Mouse (Mus musculus): ENCODE data around the gene Piezo1. TPM values are rescaled to one million over a fixed set of nuclear protein-coding genes. Genes with fewer than 3 reads are reported as not detected.
"Not testable (repeated sequence)": the region's sequence is repeated elsewhere in the genome, so short reads cannot be mapped to it uniquely, and the experiment has no call there.

The Piezo1 gene
- polyA plus RNA-seq, 1 experiment from 2014 or later = 8.2 TPM

- under 1% methylated on average over 39 of the region's 39 CpGs for WGBS
- H3K27ac ChIP-seq (replicated peaks) = peak within 1 kb of the TSS; percentile 86
- peak within 1 kb of the TSS; percentile 66 for H3K4me3 ChIP-seq
- DNase-seq (ENCODE audit: low spot score) = peak; percentile 91
- H3K36me3 ChIP-seq = peaks cover 37% of the 10 kb centered on the region
- H3K27me3 ChIP-seq (ENCODE audit: low read depth, poor library complexity, severe bottlenecking) = no peaks in the 10 kb centered on the region
- H3K4me1 ChIP-seq = peaks cover 71% of the 10 kb centered on the region
- no peaks in the 10 kb centered on the region for H3K9me3 ChIP-seq (replicated peaks)
These were observed 25.5 kb upstream of the Piezo1 start, which contains the start of gene Aprt for GRCm38 (mm10) chr8:122576648-122577022. Gene Aprt, minus strand, starts transcription at chr8:122576909.

- peak overlapping the region; percentile 66 for H3K4me3 ChIP-seq
- peak; percentile 35 for DNase-seq (ENCODE audit: low spot score)
- no peaks in the 10 kb centered on the region for H3K9me3 ChIP-seq (replicated peaks)
- 19% methylated on average over 21 of the region's 21 CpGs for WGBS
- peaks cover 44% of the 10 kb centered on the region for H3K36me3 ChIP-seq
- no peaks in the 10 kb centered on the region for H3K27me3 ChIP-seq (ENCODE audit: low read depth, poor library complexity, severe bottlenecking)
- H3K4me1 ChIP-seq = peaks cover 77% of the 10 kb centered on the region
- H3K27ac ChIP-seq (replicated peaks) = peak overlapping the region; percentile 86
These were observed 24.9 kb upstream of the Piezo1 start for GRCm38 (mm10) chr8:122575735-122576647.

- peaks cover 51% of the 10 kb centered on the region for H3K36me3 ChIP-seq
- DNase-seq (ENCODE audit: low spot score) = no peak
- H3K27me3 ChIP-seq (ENCODE audit: low read depth, poor library complexity, severe bottlenecking) = no peaks in the 10 kb centered on the region
- H3K4me3 ChIP-seq = peak overlapping the region; percentile 66
- peaks cover 82% of the 10 kb centered on the region for H3K4me1 ChIP-seq
- H3K9me3 ChIP-seq (replicated peaks) = no peaks in the 10 kb centered on the region
- WGBS = 77% methylated on average over 8 of the region's 8 CpGs
- H3K27ac ChIP-seq (replicated peaks) = no peak overlapping the region
These were observed 24.2 kb upstream of the Piezo1 start for GRCm38 (mm10) chr8:122575286-122575685.

- WGBS = 51% methylated on average over 10 of the region's 10 CpGs
- peaks cover 85% of the 10 kb centered on the region for H3K4me1 ChIP-seq
- no peaks in the 10 kb centered on the region for H3K27me3 ChIP-seq (ENCODE audit: low read depth, poor library complexity, severe bottlenecking)
- H3K36me3 ChIP-seq = peaks cover 56% of the 10 kb centered on the region
- H3K27ac ChIP-seq (replicated peaks) = no peak overlapping the region
- H3K4me3 ChIP-seq = peak overlapping the region; percentile 66
- no peak for DNase-seq (ENCODE audit: low spot score)
- H3K9me3 ChIP-seq (replicated peaks) = no peaks in the 10 kb centered on the region
These were observed 23.6 kb upstream of the Piezo1 start for GRCm38 (mm10) chr8:122574667-122575251.

GRCm38 (mm10) chr8:122574264-122574663, 23.1 kb upstream of the Piezo1 start:
- no peak for DNase-seq (ENCODE audit: low spot score)
- peaks cover 61% of the 10 kb centered on the region for H3K36me3 ChIP-seq
- no peak overlapping the region for H3K4me3 ChIP-seq
- no peak overlapping the region for H3K27ac ChIP-seq (replicated peaks)
- WGBS = 74% methylated on average over 3 of the region's 3 CpGs
- H3K9me3 ChIP-seq (replicated peaks) = no peaks in the 10 kb centered on the region
- no peaks in the 10 kb centered on the region for H3K27me3 ChIP-seq (ENCODE audit: low read depth, poor library complexity, severe bottlenecking)
- H3K4me1 ChIP-seq = peaks cover 86% of the 10 kb centered on the region

- peak overlapping the region; percentile 59; the same call in 1 of the 2 replicates for H3K27ac ChIP-seq (replicated peaks)
- DNase-seq (ENCODE audit: low spot score) = no peak
- WGBS = 53% methylated on average over 9 of the region's 9 CpGs
- H3K4me3 ChIP-seq = no peak overlapping the region; the same call in 1 of the 2 replicates
- peaks cover 87% of the 10 kb centered on the region for H3K4me1 ChIP-seq
- peaks cover 66% of the 10 kb centered on the region for H3K36me3 ChIP-seq
- H3K9me3 ChIP-seq (replicated peaks) = no peaks in the 10 kb centered on the region
- no peaks in the 10 kb centered on the region for H3K27me3 ChIP-seq (ENCODE audit: low read depth, poor library complexity, severe bottlenecking)
These were observed 22.4 kb upstream of the Piezo1 start for GRCm38 (mm10) chr8:122573577-122573976.

GRCm38 (mm10) chr8:122573176-122573575, 22.0 kb upstream of the Piezo1 start:
- not testable (repeated sequence) for DNase-seq (ENCODE audit: low spot score); H3K27me3 ChIP-seq (ENCODE audit: low read depth, poor library complexity, severe bottlenecking); H3K4me3 ChIP-seq; H3K9me3 ChIP-seq (replicated peaks)
- Histone ChIP-seq H3K27ac (replicated peaks) (peak overlapping the region; percentile 59; the same call in 1 of the 2 replicates), H3K4me1 (peaks cover 90% of the 10 kb centered on the region), H3K36me3 (peaks cover 66% of the 10 kb centered on the region)
- WGBS = 42% methylated on average over 4 of the region's 4 CpGs

GRCm38 (mm10) chr8:122572751-122573150, 21.6 kb upstream of the Piezo1 start:
- Histone ChIP-seq H3K27ac (replicated peaks) (0 out of 2 replicates have a peak overlapping the region, but pooled peaks have one; percentile 59), H3K4me1 (peaks cover 93% of the 10 kb centered on the region), H3K9me3 (replicated peaks) (no peaks in the 10 kb centered on the region), H3K27me3 (ENCODE audit: low read depth, poor library complexity, severe bottlenecking) (no peaks in the 10 kb centered on the region), H3K36me3 (peaks cover 66% of the 10 kb centered on the region), H3K4me3 (no peak overlapping the region)
- DNase-seq (ENCODE audit: low spot score) = no peak
- WGBS = 92% methylated on average over 3 of the region's 3 CpGs

GRCm38 (mm10) chr8:122571750-122572267, 20.7 kb upstream of the Piezo1 start:
- H3K27me3 ChIP-seq (ENCODE audit: low read depth, poor library complexity, severe bottlenecking) = no peaks in the 10 kb centered on the region
- DNase-seq (ENCODE audit: low spot score) = no peak
- peaks cover 92% of the 10 kb centered on the region for H3K4me1 ChIP-seq
- no peaks in the 10 kb centered on the region for H3K9me3 ChIP-seq (replicated peaks)
- no peak overlapping the region for H3K4me3 ChIP-seq
- H3K36me3 ChIP-seq = peaks cover 66% of the 10 kb centered on the region
- WGBS = 92% methylated on average over 17 of the region's 17 CpGs
- no peak overlapping the region for H3K27ac ChIP-seq (replicated peaks)

GRCm38 (mm10) chr8:122571153-122571552, 20.0 kb upstream of the Piezo1 start:
- Histone ChIP-seq H3K4me1 (peaks cover 92% of the 10 kb centered on the region), H3K4me3 (no peak overlapping the region)
- WGBS = 94% methylated on average over 11 of the region's 11 CpGs

GRCm38 (mm10) chr8:122569996-122570395, 18.9 kb upstream of the Piezo1 start:
- Histone ChIP-seq H3K27ac (replicated peaks) (no peak overlapping the region), H3K4me1 (peaks cover 81% of the 10 kb centered on the region), H3K9me3 (replicated peaks) (no peaks in the 10 kb centered on the region), H3K27me3 (ENCODE audit: low read depth, poor library complexity, severe bottlenecking) (no peaks in the 10 kb centered on the region), H3K4me3 (peak overlapping the region; percentile 95), H3K36me3 (peaks cover 65% of the 10 kb centered on the region)
- 96% methylated on average over 16 of the region's 16 CpGs for WGBS
- DNase-seq (ENCODE audit: low spot score) = no peak

More at GRCm38 (mm10) chr8:122571153-122571552, 20.0 kb upstream of the Piezo1 start:
- no peaks in the 10 kb centered on the region for H3K9me3 ChIP-seq (replicated peaks)
- H3K36me3 ChIP-seq = peaks cover 66% of the 10 kb centered on the region
- H3K27ac ChIP-seq (replicated peaks) = no peak overlapping the region
- no peaks in the 10 kb centered on the region for H3K27me3 ChIP-seq (ENCODE audit: low read depth, poor library complexity, severe bottlenecking)
- DNase-seq (ENCODE audit: low spot score) = no peak

GRCm38 (mm10) chr8:122569329-122569728, 18.2 kb upstream of the Piezo1 start:
- DNase-seq (ENCODE audit: low spot score) = no peak
- Histone ChIP-seq H3K36me3 (peaks cover 59% of the 10 kb centered on the region), H3K4me1 (peaks cover 74% of the 10 kb centered on the region), H3K4me3 (peak overlapping the region; percentile 95), H3K9me3 (replicated peaks) (no peaks in the 10 kb centered on the region), H3K27me3 (ENCODE audit: low read depth, poor library complexity, severe bottlenecking) (no peaks in the 10 kb centered on the region), H3K27ac (replicated peaks) (peak overlapping the region; percentile 97)
- 75% methylated on average over 9 of the region's 9 CpGs for WGBS
